Mouse (Mus musculus): ENCODE data around the gene Sgsh. TPM values are rescaled to one million over a fixed set of nuclear protein-coding genes. Genes with fewer than 3 reads are reported as not detected.

The Sgsh gene
- polyA plus RNA-seq, 1 experiment from 2014 or later: 12.6 TPM

GRCm38 (mm10) chr11:119394210-119394609 is 38.9 kb upstream of the Sgsh start:
- WGBS: 48% methylated on average over 6 of the region's 6 CpGs
- no peak for ATAC-seq
- TF ChIP-seq CTCF (IDR thresholded peaks at IDR 0.05): no peak
- no peak for TF ChIP-seq EP300 (IDR thresholded peaks at IDR 0.05)

GRCm38 (mm10) chr11:119393483-119393804 is 38.1 kb upstream of the Sgsh start:
- peaks cover 12% of the 10 kb centered on the region; the same call in 1 of the 2 replicates for H3K4me1 ChIP-seq (ENCODE audit: insufficient read depth, low read depth, low read length)
- TF ChIP-seq CTCF (IDR thresholded peaks at IDR 0.05): no peak
- no peak for TF ChIP-seq EP300 (IDR thresholded peaks at IDR 0.05)
- DNase-seq (ENCODE audit: low spot score) (no peak), ATAC-seq (no peak)
- no peaks in the 10 kb centered on the region for H3K36me3 ChIP-seq (ENCODE audit: insufficient read depth, low read length)
- 16% methylated on average over 7 of the region's 7 CpGs for WGBS
- H3K9ac ChIP-seq (replicated peaks; ENCODE audit: low read depth): peak overlapping the region; percentile 66
- H3K4me2 ChIP-seq (replicated peaks; ENCODE audit: low read depth, low read length): peak overlapping the region; percentile 72
- peak overlapping the region; percentile 80 for H3K4me3 ChIP-seq (ENCODE audit: low read depth, low read length)
- H3K27me3 ChIP-seq (replicated peaks; ENCODE audit: insufficient read depth, low read length): no peaks in the 10 kb centered on the region
- H3K27ac ChIP-seq (ENCODE audit: low read length): peak overlapping the region; percentile 85
- no peaks in the 10 kb centered on the region for H3K9me3 ChIP-seq (ENCODE audit: low read length)

More at GRCm38 (mm10) chr11:119394210-119394609, 38.9 kb upstream of the Sgsh start:
- peak overlapping the region; percentile 80 for H3K4me3 ChIP-seq (ENCODE audit: low read depth, low read length)
- no peak for DNase-seq (ENCODE audit: low spot score)
- H3K27me3 ChIP-seq (replicated peaks; ENCODE audit: insufficient read depth, low read length): no peaks in the 10 kb centered on the region
- no peak overlapping the region for H3K27ac ChIP-seq (ENCODE audit: low read length)
- H3K4me2 ChIP-seq (replicated peaks; ENCODE audit: low read depth, low read length): peak overlapping the region; percentile 72
- 0 out of 2 replicates have a peak overlapping the region, but pooled peaks have one; percentile 23 for H3K9ac ChIP-seq (replicated peaks; ENCODE audit: low read depth)
- H3K36me3 ChIP-seq (ENCODE audit: insufficient read depth, low read length): no peaks in the 10 kb centered on the region
- H3K4me1 ChIP-seq (ENCODE audit: insufficient read depth, low read depth, low read length): peaks cover 12% of the 10 kb centered on the region; the same call in 1 of the 2 replicates
- no peaks in the 10 kb centered on the region for H3K9me3 ChIP-seq (ENCODE audit: low read length)

- peak; percentile 46 for ATAC-seq
- no peak for TF ChIP-seq EP300 (IDR thresholded peaks at IDR 0.05)
- TF ChIP-seq CTCF (IDR thresholded peaks at IDR 0.05): peak; percentile 62
Measured at GRCm38 (mm10) chr11:119392800-119393482, 37.6 kb upstream of the Sgsh start, which contains the start of gene Rnf213. Gene Rnf213 (plus strand): TSS chr11:119393100.

GRCm38 (mm10) chr11:119392001-119392614 is 36.8 kb upstream of the Sgsh start:
- Histone ChIP-seq H3K36me3 (ENCODE audit: insufficient read depth, low read length) (no peaks in the 10 kb centered on the region), H3K27ac (ENCODE audit: low read length) (peak overlapping the region; percentile 98), H3K4me1 (ENCODE audit: insufficient read depth, low read depth, low read length) (peaks cover 12% of the 10 kb centered on the region; the same call in 1 of the 2 replicates), H3K4me2 (replicated peaks; ENCODE audit: low read depth, low read length) (peak overlapping the region; percentile 72), H3K27me3 (replicated peaks; ENCODE audit: insufficient read depth, low read length) (no peaks in the 10 kb centered on the region), H3K4me3 (ENCODE audit: low read depth, low read length) (peak overlapping the region; percentile 80), H3K9ac (replicated peaks; ENCODE audit: low read depth) (peak overlapping the region; percentile 66; the same call in 1 of the 2 replicates), H3K9me3 (ENCODE audit: low read length) (no peaks in the 10 kb centered on the region)
- peak; percentile 93 for DNase-seq (ENCODE audit: low spot score)
- 12% methylated on average over 11 of the region's 12 CpGs for WGBS
- TF ChIP-seq EP300 (IDR thresholded peaks at IDR 0.05): no peak
- no peak for TF ChIP-seq CTCF (IDR thresholded peaks at IDR 0.05)
- ATAC-seq: peak; percentile 57

More at GRCm38 (mm10) chr11:119392800-119393482, 37.6 kb upstream of the Sgsh start, which contains the start of gene Rnf213:
- DNase-seq (ENCODE audit: low spot score): peak; percentile 91
- Histone ChIP-seq H3K9me3 (ENCODE audit: low read length) (no peaks in the 10 kb centered on the region), H3K9ac (replicated peaks; ENCODE audit: low read depth) (peak within 1 kb of the TSS; percentile 66), H3K36me3 (ENCODE audit: insufficient read depth, low read length) (no peaks in the 10 kb centered on the region), H3K27me3 (replicated peaks; ENCODE audit: insufficient read depth, low read length) (no peaks in the 10 kb centered on the region), H3K27ac (ENCODE audit: low read length) (peak within 1 kb of the TSS; percentile 98), H3K4me1 (ENCODE audit: insufficient read depth, low read depth, low read length) (peaks cover 12% of the 10 kb centered on the region; the same call in 1 of the 2 replicates), H3K4me3 (ENCODE audit: low read depth, low read length) (peak within 1 kb of the TSS; percentile 80), H3K4me2 (replicated peaks; ENCODE audit: low read depth, low read length) (peak within 1 kb of the TSS; percentile 72)
- WGBS: under 1% methylated on average over 19 of the region's 19 CpGs

GRCm38 (mm10) chr11:119391386-119392000 is 36.2 kb upstream of the Sgsh start:
- Histone ChIP-seq H3K9ac (replicated peaks; ENCODE audit: low read depth) (no peak overlapping the region), H3K4me3 (ENCODE audit: low read depth, low read length) (peak overlapping the region; percentile 84; the same call in 1 of the 2 replicates), H3K4me1 (ENCODE audit: insufficient read depth, low read depth, low read length) (peaks cover 12% of the 10 kb centered on the region; the same call in 1 of the 2 replicates), H3K4me2 (replicated peaks; ENCODE audit: low read depth, low read length) (peak overlapping the region; percentile 87), H3K9me3 (ENCODE audit: low read length) (no peaks in the 10 kb centered on the region), H3K27me3 (replicated peaks; ENCODE audit: insufficient read depth, low read length) (no peaks in the 10 kb centered on the region), H3K27ac (ENCODE audit: low read length) (peak overlapping the region; percentile 98), H3K36me3 (ENCODE audit: insufficient read depth, low read length) (no peaks in the 10 kb centered on the region)
- 27% methylated on average over 7 of the region's 7 CpGs for WGBS
- DNase-seq (ENCODE audit: low spot score) (peak; percentile 13), ATAC-seq (no peak)
- TF ChIP-seq CTCF (IDR thresholded peaks at IDR 0.05) (0 out of 2 replicates have a peak, but pooled peaks have one; percentile 6), EP300 (IDR thresholded peaks at IDR 0.05) (no peak)

Data from lung, postnatal 0 days (tissue).